Mouse (Mus musculus): ENCODE data around the gene C130050O18Rik.

DNA sequence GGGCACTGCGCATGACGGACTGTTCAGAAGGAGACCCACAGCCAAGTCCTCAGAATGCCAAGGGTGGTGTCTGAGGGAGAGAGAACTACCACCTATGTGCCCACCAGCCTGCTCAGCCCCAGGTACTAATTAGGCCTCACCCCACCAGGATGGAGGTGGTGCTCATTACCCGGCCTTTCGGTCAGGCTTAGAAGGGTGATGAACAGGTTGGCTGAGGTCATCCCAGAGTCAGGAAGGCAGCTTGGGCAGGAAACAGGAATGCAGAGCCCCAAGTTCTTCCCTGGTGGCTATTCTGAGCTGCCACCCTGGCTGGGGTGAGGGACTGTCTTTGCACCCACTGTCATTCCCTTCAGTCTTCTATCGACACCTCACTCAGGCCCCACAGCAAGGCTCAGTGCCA lies 19.0 kb upstream of the C130050O18Rik start:
- no peak for TF ChIP-seq CTCF (IDR thresholded peaks at IDR 0.05; ENCODE audit: control insufficient read depth, insufficient read depth, insufficient read length)
- TF ChIP-seq CEBPB (IDR thresholded peaks at IDR 0.05; ENCODE audit: low read depth), result no peak
- TF ChIP-seq MYOG (IDR thresholded peaks at IDR 0.05; ENCODE audit: control insufficient read depth, extremely low read depth, insufficient read length), result no peak
- no peak for TF ChIP-seq MAX (IDR thresholded peaks at IDR 0.05)
- TF ChIP-seq MYOD1 (IDR thresholded peaks at IDR 0.05; ENCODE audit: control insufficient read depth, insufficient read length, low read depth), result no peak
- no peak for TF ChIP-seq FOSL1 (IDR thresholded peaks at IDR 0.05; ENCODE audit: insufficient read depth, low read length, poor library complexity, severe bottlenecking)
- no peak for TF ChIP-seq USF1 (IDR thresholded peaks at IDR 0.05; ENCODE audit: low read depth)
